Mouse (Mus musculus) embryonic fibroblast, embryonic 13.5 days (primary cell): Measurements from ENCODE around the gene Cacng2. TPM values are rescaled to one million over a fixed set of nuclear protein-coding genes. Genes with fewer than 3 reads are reported as not detected.
A peak's percentile ranks its signal among the peaks of the same experiment; 100 is the strongest.

Source experiments
- H3K27ac ChIP-seq: 2 replicates; pipeline ENCODE4 v1.5.1; 2012; ENCODE audit warnings: low read length, control low read depth, inconsistent platforms; ENCODE audit not compliant: insufficient read depth
- H3K4me1 ChIP-seq: 2 replicates; pipeline ENCODE4 v1.6.1; 2011; ENCODE audit warnings: low read length; ENCODE audit not compliant: control insufficient read depth, insufficient read depth
- H3K4me3 ChIP-seq: 2 replicates; pipeline ENCODE4 v1.5.1; 2011; ENCODE audit warnings: mild to moderate bottlenecking, control low read depth, low read length; ENCODE audit not compliant: insufficient read depth
- CTCF ChIP-seq: IDR thresholded peaks from 2 replicates; pipeline ENCODE4 v1.5.1; 2011; ENCODE audit warnings: mild to moderate bottlenecking, control low read depth, low read length, moderate library complexity, borderline replicate concordance; ENCODE audit not compliant: insufficient read depth
- POLR2A ChIP-seq: IDR thresholded peaks from 2 replicates; pipeline ENCODE4 v1.6.1; 2011; ENCODE audit warnings: low read depth, mild to moderate bottlenecking, control low read depth, low read length, moderate library complexity
- polyA plus RNA-seq: library from polyadenylated mRNA; stranded (reverse); fragments of >200 nt; gene quantifications from 2 replicates; pipeline ENCODE4 v1.2.4, GENCODE M21; 2011; ENCODE audit warnings: low read depth; ENCODE audit not compliant: missing spikeins, insufficient read length

Cacng2 gene
- polyA plus RNA-seq, 1 experiment: not detected

DNA sequence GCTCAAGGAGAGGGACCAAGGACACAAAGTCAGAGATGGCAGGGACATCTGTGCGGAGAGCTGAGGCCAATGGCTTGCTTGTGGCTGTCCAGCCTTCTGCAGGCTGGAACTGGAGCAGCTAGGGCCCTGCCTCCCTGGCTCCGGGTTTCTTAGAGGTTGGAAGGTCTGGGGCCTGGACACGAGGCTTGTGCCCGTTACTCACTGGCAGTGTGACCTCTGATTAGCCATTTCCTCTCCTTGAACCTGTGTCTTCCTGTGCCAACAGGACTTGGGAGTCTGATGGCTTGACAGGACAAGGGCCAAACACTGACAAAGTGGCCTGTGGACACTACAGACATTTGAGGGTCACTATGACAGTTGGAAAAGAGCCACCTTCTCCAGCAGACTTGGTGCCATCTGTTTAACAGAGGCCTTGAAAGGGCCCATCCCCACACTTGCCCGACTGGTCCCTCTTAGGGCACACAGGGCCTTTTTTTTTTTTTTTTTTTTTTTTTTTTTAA, 138.6 kb downstream of the Cacng2 start:
- TF ChIP-seq CTCF (no peak), POLR2A (no peak)
- Histone ChIP-seq H3K4me1 (no peaks in the 10 kb centered on the region), H3K4me3 (no peak overlapping the region), H3K27ac (no peak overlapping the region)

DNA sequence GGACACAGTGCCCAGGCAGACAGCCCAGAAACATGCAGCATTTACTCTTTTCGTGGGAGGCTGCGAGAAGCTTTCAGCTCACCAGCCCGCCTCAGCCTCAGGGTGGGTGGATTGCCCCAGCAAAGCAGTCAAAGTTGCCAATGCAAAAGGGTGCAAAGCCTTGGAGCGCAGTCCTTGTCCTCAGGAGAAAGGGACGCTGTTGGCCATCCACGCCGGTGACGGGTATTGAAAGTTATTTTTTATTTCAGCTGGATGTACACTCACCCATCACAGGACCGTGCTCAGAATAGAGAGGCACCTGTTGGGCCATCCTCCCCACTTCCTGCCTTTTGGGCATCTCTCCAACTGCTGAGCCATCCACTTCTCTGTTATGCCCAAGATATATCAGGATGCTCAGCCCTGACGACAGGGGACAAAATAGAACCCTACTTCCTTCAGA, 140.4 kb downstream of the Cacng2 start:
- no peak overlapping the region for H3K27ac ChIP-seq
- no peak for TF ChIP-seq POLR2A
- no peak for TF ChIP-seq CTCF
- H3K4me1 ChIP-seq: no peaks in the 10 kb centered on the region
- H3K4me3 ChIP-seq: no peak overlapping the region

DNA sequence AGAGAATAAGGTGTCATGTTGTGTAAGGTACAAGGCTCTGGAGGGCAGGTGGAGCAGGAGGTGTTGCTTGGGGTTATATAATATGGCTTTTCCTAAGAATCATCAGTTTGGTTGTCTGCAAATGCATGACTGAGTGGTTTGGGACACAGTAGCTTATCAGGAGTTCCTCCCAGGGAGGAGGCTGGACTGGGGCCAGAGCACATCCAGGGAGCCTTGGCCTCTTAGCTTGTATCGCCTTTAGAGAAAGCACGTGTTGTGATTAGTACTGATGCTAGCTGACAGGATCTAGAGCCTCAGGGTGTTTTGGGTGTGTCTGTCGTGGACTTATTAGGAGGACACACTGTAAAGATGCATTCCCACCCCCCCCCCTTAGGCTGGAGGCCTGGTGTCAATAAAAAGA, 142.2 kb downstream of the Cacng2 start:
- no peak overlapping the region for H3K4me3 ChIP-seq
- H3K27ac ChIP-seq: no peak overlapping the region
- H3K4me1 ChIP-seq: no peaks in the 10 kb centered on the region
- no peak for TF ChIP-seq CTCF
- no peak for TF ChIP-seq POLR2A

DNA sequence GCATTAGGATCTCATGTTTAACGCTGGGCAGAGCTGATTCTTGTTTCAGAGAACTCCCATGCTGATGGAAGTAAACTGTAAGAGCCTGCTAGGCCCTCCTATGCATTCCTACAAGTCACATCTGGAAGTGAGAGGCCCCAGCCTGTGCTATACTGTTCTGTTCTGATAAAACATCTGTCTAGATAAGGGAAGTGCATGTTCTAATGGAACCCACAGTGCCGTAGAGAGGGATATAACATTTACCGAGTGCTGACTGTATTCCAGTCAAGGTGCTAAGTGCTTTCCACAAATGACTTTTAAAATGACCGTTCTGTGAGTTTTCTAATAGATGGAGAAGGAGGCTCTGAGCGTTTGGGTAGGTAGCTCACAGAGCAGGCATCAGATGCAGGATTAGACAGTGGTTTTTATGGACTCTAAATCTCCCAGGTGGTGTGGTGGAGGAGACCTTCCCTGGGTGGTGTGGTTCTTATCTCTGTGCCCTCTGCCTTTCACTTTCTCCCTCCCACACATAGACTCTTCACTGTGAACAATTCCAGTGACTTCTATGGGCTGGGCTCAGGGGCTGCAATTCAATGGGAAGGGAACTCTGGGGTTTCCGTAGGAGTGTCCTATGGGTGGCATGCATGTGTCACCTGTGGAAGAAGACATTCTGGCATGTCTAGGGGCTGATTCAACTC, 145.5 kb downstream of the Cacng2 start:
- no peak overlapping the region for H3K27ac ChIP-seq
- H3K4me3 ChIP-seq: no peak overlapping the region
- TF ChIP-seq CTCF (no peak), POLR2A (no peak)
- H3K4me1 ChIP-seq: peaks cover 4% of the 10 kb centered on the region; the same call in 1 of the 2 replicates

DNA sequence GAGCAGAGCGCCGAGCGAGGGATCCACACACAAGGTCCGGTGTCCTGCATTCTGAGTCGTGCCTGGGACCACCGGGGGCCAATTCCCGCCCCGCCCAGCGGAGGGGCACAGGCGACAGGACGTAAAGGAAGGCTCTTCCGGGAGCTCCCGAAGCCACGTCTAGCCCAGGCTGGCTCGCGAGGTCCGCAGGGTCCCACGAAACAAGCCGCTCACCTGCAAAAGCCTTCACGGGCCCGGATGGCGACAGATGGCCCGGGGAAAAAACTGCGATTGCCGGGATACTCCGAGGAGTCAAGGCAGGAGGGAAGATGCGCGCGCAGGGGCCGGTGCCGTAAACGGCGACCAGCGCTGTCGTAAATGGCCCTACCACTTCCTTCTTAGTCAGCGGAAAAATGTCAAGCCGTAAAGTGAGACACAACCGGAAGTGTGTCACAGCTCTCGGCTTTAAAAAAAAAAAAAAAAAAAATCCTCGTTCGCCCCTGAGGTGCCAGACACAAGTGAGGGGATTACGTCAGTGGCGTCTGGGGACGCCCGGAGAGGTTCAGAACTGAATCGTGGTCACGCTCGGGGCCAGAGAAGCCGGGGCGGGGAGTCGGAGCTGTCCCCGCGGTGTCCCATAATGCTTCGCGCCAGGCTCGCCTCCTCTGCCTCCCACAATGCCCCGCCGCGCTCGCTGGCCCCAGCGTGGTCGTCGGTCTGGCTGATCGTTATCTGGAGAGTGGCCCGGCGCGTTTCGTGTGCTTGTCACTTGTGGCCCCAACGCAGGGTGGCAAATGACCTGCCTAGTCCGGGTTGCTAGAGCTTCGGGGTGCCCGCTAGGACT, 149.1 kb downstream of the Cacng2 start, which contains the start of gene Eif3d:
Eif3d (minus strand) TSS at position 344 of the 823 bp plus-strand sequence.
- H3K4me1 ChIP-seq: peaks cover 7% of the 10 kb centered on the region; the same call in 1 of the 2 replicates
- peak within 1 kb of the TSS; percentile 99 for H3K27ac ChIP-seq
- TF ChIP-seq POLR2A (peak; percentile 91), CTCF (no peak)
- H3K4me3 ChIP-seq: peak within 1 kb of the TSS; percentile 97

DNA sequence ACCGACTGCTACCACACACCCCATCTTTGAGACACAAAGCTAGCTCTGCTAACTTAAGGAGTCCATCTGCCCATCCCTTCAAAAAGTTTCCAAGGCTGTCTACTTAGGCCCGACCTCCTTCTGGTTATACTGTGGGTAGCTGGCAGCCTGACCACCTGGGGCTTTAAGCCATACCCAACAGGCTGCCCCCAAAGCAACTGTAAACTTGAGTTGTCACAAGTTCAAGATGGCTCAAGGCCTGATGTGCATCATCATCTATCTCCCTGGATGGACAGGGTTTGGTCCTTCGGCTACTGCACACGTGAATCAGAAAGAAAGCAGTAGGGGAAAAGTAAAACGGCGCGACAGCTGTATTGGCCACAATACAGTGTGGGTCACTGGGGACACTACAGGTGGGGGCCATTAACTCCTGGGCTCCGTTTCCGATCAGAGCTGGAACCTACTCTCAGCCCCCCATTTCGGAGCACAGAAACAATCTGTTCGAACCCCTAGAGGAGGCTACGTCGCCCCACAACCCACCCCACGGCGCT, 149.8 kb downstream of the Cacng2 start:
- TF ChIP-seq POLR2A: no peak; the same call in 1 of the 2 replicates
- no peak for TF ChIP-seq CTCF

DNA sequence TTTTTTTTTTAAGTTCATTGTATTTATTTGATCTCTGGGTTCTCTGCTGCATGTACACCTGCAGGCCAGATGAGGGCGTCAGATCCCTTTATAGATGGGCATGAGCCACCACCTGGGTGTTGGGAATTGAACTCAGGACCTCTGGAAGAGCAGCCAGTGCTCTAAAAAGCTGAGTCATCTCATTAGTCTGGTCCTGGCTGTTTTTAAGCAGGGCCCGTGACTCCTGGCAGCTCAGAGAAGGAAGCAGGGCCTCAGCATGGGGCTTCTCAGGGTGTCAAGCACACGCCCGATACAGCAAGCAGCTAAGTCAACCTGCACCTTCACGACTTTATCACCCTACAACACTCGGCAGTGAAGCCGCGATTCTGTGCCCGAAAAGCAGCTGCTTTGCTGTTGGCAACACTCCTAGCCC, 154.7 kb downstream of the Cacng2 start:
- Histone ChIP-seq H3K4me3 (no peak overlapping the region), H3K4me1 (0 out of 2 replicates have a peak, but pooled peaks cover 3% of the 10 kb centered on the region), H3K27ac (no peak overlapping the region)
- TF ChIP-seq POLR2A: no peak
- no peak for TF ChIP-seq CTCF

More for the DNA sequence above, 149.8 kb downstream of the Cacng2 start:
- Histone ChIP-seq H3K4me1 (peaks cover 7% of the 10 kb centered on the region; the same call in 1 of the 2 replicates), H3K27ac (peak overlapping the region; percentile 99), H3K4me3 (peak overlapping the region; percentile 97)

DNA sequence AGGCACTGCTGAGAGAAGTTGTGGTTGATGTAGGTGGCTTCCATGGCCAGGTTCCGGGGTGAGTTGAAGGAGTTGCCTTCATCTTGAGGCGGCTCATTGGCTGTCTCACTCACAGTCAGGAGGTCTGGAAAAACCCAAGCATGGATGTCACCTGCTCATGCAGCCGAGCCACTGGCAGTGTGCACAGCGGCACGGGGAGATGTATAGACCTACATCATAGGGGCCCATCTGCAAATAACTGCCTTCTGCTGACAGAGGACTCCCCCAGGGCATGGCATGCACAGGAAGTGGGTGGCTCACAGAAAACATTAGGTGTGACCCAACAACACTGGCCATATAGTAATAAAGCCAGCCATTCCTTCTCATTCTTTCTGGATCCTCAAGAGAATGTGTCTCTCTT, 157.4 kb downstream of the Cacng2 start:
- Histone ChIP-seq H3K4me1 (no peaks in the 10 kb centered on the region), H3K27ac (no peak overlapping the region)
- TF ChIP-seq CTCF (no peak), POLR2A (no peak)

DNA sequence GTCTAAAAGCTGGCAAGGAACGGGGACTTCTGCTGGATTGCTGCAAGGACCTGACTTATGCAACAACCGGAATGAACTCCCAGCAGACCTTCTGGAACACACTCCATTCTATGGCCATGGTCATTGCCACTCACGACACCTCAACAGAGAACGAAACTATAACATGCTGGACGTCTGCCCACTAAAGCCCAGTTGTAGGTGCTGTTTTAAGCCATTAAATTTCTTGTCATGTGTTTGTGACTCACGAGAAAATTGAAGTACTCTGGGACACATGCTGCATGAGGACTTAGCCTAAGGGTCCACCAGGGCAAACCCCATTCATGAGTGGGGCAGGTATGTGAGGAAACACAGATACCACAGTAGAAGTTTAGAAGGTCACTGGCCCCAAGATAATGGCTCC, 159.1 kb downstream of the Cacng2 start:
- no peak for TF ChIP-seq POLR2A
- no peak for TF ChIP-seq CTCF
- peaks cover 3% of the 10 kb centered on the region; the same call in 1 of the 2 replicates for H3K4me1 ChIP-seq
- H3K27ac ChIP-seq: no peak overlapping the region
- H3K4me3 ChIP-seq: no peak overlapping the region

More for the DNA sequence above, 157.4 kb downstream of the Cacng2 start:
- H3K4me3 ChIP-seq: no peak overlapping the region
